In genomic region chr16:7419655-7420281, GRCm38 (mm10) we compare ENCODE assay signal across 9 mouse cellular contexts.
DNase-seq lines count a peak whose midpoint lies in the region; ATAC-seq and TF ChIP-seq lines count a peak whose summit lies in the region.
"Had no signal": no experiment of that assay in that cellular context is flagged by ENCODE, and none has a peak within 500 bp of the region (broad histone marks: within the 10 kb centered on the region; RNA-seq: fewer than 3 reads in every experiment).

No protein-coding gene starts in this region.

- no peak for DNase-seq in lung, postnatal 25 days (ENCODE audit: low spot score)
- peak; percentile 39 to 63 for DNase-seq in layer of hippocampus, adult 2 months (ENCODE audit: low spot score in 2 of 2)
- DNase-seq in right cerebral cortex, adult 2 months (ENCODE audit: low spot score in 2 of 2) = peak; percentile 61 to 72
- no peak for DNase-seq in urinary bladder, postnatal 10 days (ENCODE audit: low spot score)

- no peaks in the 10 kb centered on the region for H3K4me1 ChIP-seq in lung, embryonic 15.5 days
- peaks cover 11% of the 10 kb centered on the region; the same call in 1 of the 2 replicates for H3K4me1 ChIP-seq in forebrain, embryonic 15.5 days
- H3K4me1 ChIP-seq in liver, embryonic 15.5 days (replicated peaks) = no peaks in the 10 kb centered on the region

- no peaks in the 10 kb centered on the region for H3K36me3 ChIP-seq in lung, embryonic 15.5 days
- H3K36me3 ChIP-seq in forebrain, embryonic 15.5 days = no peaks in the 10 kb centered on the region
- H3K36me3 ChIP-seq in liver, embryonic 15.5 days (replicated peaks) = no peaks in the 10 kb centered on the region

- no peak for TF ChIP-seq CTCF in layer of hippocampus, adult 2 months (conservative IDR thresholded peaks at IDR 0.05)

- peak overlapping the region; percentile 48 for H3K4me2 ChIP-seq in lung, embryonic 15.5 days
- no peak overlapping the region; the same call in 1 of the 2 replicates for H3K4me2 ChIP-seq in forebrain, embryonic 15.5 days (replicated peaks)
- peak overlapping the region; percentile 15 for H3K4me2 ChIP-seq in liver, embryonic 15.5 days

- H3K27me3 ChIP-seq in lung, embryonic 15.5 days = no peaks in the 10 kb centered on the region
- no peaks in the 10 kb centered on the region for H3K27me3 ChIP-seq in forebrain, embryonic 15.5 days
- H3K27me3 ChIP-seq in liver, embryonic 15.5 days = no peaks in the 10 kb centered on the region
- H3K27me3 ChIP-seq: Patski had no signal

- 14% methylated on average over 12 of the region's 12 CpGs for WGBS in lung, embryonic 15.5 days
- WGBS in forebrain, embryonic 15.5 days = 27% methylated on average over 12 of the region's 12 CpGs
- 7% methylated on average over 12 of the region's 12 CpGs for WGBS in liver, embryonic 15.5 days (ENCODE audit: insufficient replicate concordance)

- H3K9ac ChIP-seq in lung, embryonic 15.5 days = no peak overlapping the region
- no peak overlapping the region for H3K9ac ChIP-seq in forebrain, embryonic 15.5 days (replicated peaks)
- H3K9ac ChIP-seq in liver, embryonic 15.5 days = no peak overlapping the region

- ATAC-seq in lung, embryonic 15.5 days (ENCODE audit: borderline replicate concordance, extremely low read depth, low FRiP score, low TSS enrichment) = peak; percentile 81
- peak; percentile 35; the same call in 1 of the 2 replicates for ATAC-seq in forebrain, embryonic 15.5 days (replicated peaks)
- peak; percentile 83 to 89 for ATAC-seq in hematopoietic stem cell, adult 5-6 weeks (replicated peaks in 1 of 2; ENCODE audit: insufficient read depth in 1 of 2, low FRiP score in 2 of 2, low TSS enrichment in 1 of 2, low read depth in 1 of 2, poor library complexity in 2 of 2, severe bottlenecking in 2 of 2)
- ATAC-seq in liver, embryonic 15.5 days (ENCODE audit: insufficient read depth) = no peak
- ATAC-seq: Patski had no signal

- H3K27ac ChIP-seq in lung, embryonic 15.5 days = peak overlapping the region; percentile 5
- no peak overlapping the region for H3K27ac ChIP-seq in forebrain, embryonic 15.5 days (replicated peaks)
- peak overlapping the region; percentile 67 for H3K27ac ChIP-seq in layer of hippocampus, adult 2 months
- no peak overlapping the region for H3K27ac ChIP-seq in liver, embryonic 15.5 days (replicated peaks)

- peak overlapping the region; percentile 12; the same call in 1 of the 2 replicates for H3K4me3 ChIP-seq in lung, embryonic 15.5 days
- H3K4me3 ChIP-seq in forebrain, embryonic 15.5 days = no peak overlapping the region
- peak overlapping the region; percentile 26 for H3K4me3 ChIP-seq in layer of hippocampus, adult 2 months
- no peak overlapping the region for H3K4me3 ChIP-seq in liver, embryonic 15.5 days (replicated peaks)

- H3K9me3 ChIP-seq in lung, embryonic 15.5 days = no peaks in the 10 kb centered on the region
- no peaks in the 10 kb centered on the region for H3K9me3 ChIP-seq in forebrain, embryonic 15.5 days
- H3K9me3 ChIP-seq in liver, embryonic 15.5 days (replicated peaks) = no peaks in the 10 kb centered on the region

Comparison
In these comparisons a context has a peak if more than half of its experiments do, and no peak if none do; other contexts are left out.
1. H3K27ac ChIP-seq: peak in lung, embryonic 15.5 days (single experiment) and layer of hippocampus, adult 2 months (single experiment); none in forebrain, embryonic 15.5 days (single experiment) and liver, embryonic 15.5 days (single experiment).
2. H3K4me3 ChIP-seq: peak in lung, embryonic 15.5 days (single experiment) and layer of hippocampus, adult 2 months (single experiment); none in forebrain, embryonic 15.5 days (single experiment) and liver, embryonic 15.5 days (single experiment).
3. DNase-seq: peak in layer of hippocampus, adult 2 months (2 of 2) and right cerebral cortex, adult 2 months (2 of 2); none in lung, postnatal 25 days (single experiment) and urinary bladder, postnatal 10 days (single experiment).